Mouse (Mus musculus) intestine, postnatal 0 days (tissue): ENCODE measurements around the gene Mepce. TPM values are rescaled to one million over a fixed set of nuclear protein-coding genes. Genes with fewer than 3 reads are reported as not detected.
"Not testable (repeated sequence)": the region's sequence is repeated elsewhere in the genome, so short reads cannot be mapped to it uniquely, and the experiment has no call there.

Experiments used
- ATAC-seq: fragments of 200-750 bp; cut with Nextera tagmentation; 2 replicates; pipeline ENCODE4 v1.8.0; 2017; ENCODE audit warnings: mild to moderate bottlenecking, moderate TSS enrichment, moderate library complexity
- H3K27ac ChIP-seq: fragments of 300-500 bp; sonication (generic); 2 replicates; pipeline ENCODE4 v1.5.1; 2014; ENCODE audit warnings: mild to moderate bottlenecking, low read depth, low read length, moderate library complexity
- H3K27me3 ChIP-seq: fragments of 300-500 bp; sonication (generic); replicated peaks from 2 replicates; pipeline ENCODE4 v1.6.1; 2014; ENCODE audit warnings: low read length, mixed read lengths; ENCODE audit not compliant: control insufficient read depth, insufficient read depth
- H3K36me3 ChIP-seq: fragments of 300-500 bp; sonication (generic); 2 replicates; pipeline ENCODE4 v1.6.1; 2014; ENCODE audit warnings: mild to moderate bottlenecking, moderate library complexity; ENCODE audit not compliant: control insufficient read depth, insufficient read depth
- H3K4me1 ChIP-seq: fragments of 300-500 bp; sonication (generic); replicated peaks from 2 replicates; pipeline ENCODE4 v1.6.1; 2014; ENCODE audit warnings: antibody characterized with exemption, low read length, mixed read lengths; ENCODE audit not compliant: control insufficient read depth, insufficient read depth
- H3K4me2 ChIP-seq: fragments of 300-500 bp; sonication (generic); replicated peaks from 2 replicates; pipeline ENCODE4 v1.6.1; 2014; ENCODE audit warnings: low read depth, mild to moderate bottlenecking, moderate library complexity
- H3K4me3 ChIP-seq: fragments of 300-500 bp; sonication (generic); 2 replicates; pipeline ENCODE4 v1.5.1; 2014; ENCODE audit warnings: low read depth, low read length
- H3K9ac ChIP-seq: fragments of 300-500 bp; sonication (generic); 2 replicates; pipeline ENCODE4 v1.6.1; 2014; ENCODE audit warnings: mild to moderate bottlenecking, low read depth, low read length
- H3K9me3 ChIP-seq: fragments of 300-500 bp; sonication (generic); 2 replicates; pipeline ENCODE4 v1.6.1; 2016; ENCODE audit warnings: mixed run types; ENCODE audit not compliant: control insufficient read depth
- CTCF ChIP-seq: sonication (generic); IDR thresholded peaks from 2 replicates; pipeline ENCODE4 v1.5.1; 2016; ENCODE audit warnings: low read depth, mild to moderate bottlenecking, control low read depth, antibody characterized with exemption, moderate library complexity
- WGBS: fragments of 180-500 bp; shearing (Covaris S2); extraction: QIAGEN DNeasy Blood & Tissue Kit; methylation state at CpG from one replicate; pipeline ENCODE4 v1.1.7; 2014; 5-methylcytosine and 5-hydroxymethylcytosine counted together
- polyA plus RNA-seq: library from polyadenylated mRNA; unstranded; fragments of >200 nt; fragmentation: Nextera tagmentation; extraction: Ambion mirVana; gene quantifications from 2 replicates; pipeline ENCODE4 v1.2.1, GENCODE M21; 2015

The Mepce gene
- polyA plus RNA-seq, 1 experiment from 2014 or later = 10.8 TPM

DNA sequence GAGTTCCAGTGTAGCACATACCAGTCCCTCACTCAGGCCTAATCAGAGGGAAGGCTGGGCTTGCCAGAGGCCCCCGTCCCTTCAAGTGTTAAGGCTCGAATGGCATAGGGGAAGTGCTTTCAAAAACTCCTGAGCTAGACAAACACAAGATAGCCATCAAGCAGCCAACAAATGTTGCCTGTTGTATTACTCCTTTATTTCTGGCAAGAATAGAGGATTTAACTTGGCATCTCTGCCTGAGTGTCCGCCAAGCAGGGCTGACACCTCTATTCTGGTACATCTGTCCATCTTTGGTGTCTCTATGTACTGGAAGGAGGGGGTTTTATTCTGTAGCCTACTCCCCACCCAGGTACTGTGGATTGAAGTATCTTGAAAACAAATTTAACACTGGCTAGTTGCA, 31.3 kb downstream of the Mepce start:
- no peak overlapping the region for H3K27ac ChIP-seq
- H3K4me2 ChIP-seq = no peak overlapping the region
- no peaks in the 10 kb centered on the region for H3K9me3 ChIP-seq
- TF ChIP-seq CTCF = no peak
- WGBS = 68% methylated on average over 3 of the region's 3 CpGs
- H3K36me3 ChIP-seq = peaks cover 76% of the 10 kb centered on the region
- no peak overlapping the region for H3K9ac ChIP-seq
- H3K4me3 ChIP-seq = no peak overlapping the region
- H3K4me1 ChIP-seq = no peaks in the 10 kb centered on the region
- ATAC-seq = no peak
- H3K27me3 ChIP-seq = no peaks in the 10 kb centered on the region

DNA sequence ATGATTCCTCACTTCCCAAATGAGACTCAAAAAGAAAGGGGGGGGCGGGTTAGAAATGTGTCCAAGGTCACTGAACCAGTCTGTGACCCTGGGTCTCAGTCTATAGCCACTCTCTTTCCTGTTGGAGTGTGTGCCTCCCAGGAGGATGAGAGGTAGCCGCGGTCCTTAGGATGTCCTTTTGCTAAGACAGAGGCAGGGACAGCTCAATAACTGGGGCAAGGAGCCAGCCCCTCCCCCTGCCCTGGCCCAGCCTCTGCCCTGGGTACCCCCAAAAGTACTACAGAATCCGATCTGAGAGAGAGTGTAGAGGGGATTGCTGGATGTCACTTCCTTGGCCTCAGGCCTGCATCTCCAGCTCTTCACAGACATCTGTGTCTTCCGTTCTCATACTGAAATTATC, 32.0 kb downstream of the Mepce start:
- no peak for TF ChIP-seq CTCF
- H3K4me3 ChIP-seq = no peak overlapping the region
- H3K4me2 ChIP-seq = no peak overlapping the region
- no peak overlapping the region for H3K9ac ChIP-seq
- no peak overlapping the region for H3K27ac ChIP-seq
- H3K36me3 ChIP-seq = peaks cover 83% of the 10 kb centered on the region
- H3K4me1 ChIP-seq = no peaks in the 10 kb centered on the region
- H3K9me3 ChIP-seq = no peaks in the 10 kb centered on the region
- no peaks in the 10 kb centered on the region for H3K27me3 ChIP-seq
- 80% methylated on average over 5 of the region's 5 CpGs for WGBS
- no peak for ATAC-seq

DNA sequence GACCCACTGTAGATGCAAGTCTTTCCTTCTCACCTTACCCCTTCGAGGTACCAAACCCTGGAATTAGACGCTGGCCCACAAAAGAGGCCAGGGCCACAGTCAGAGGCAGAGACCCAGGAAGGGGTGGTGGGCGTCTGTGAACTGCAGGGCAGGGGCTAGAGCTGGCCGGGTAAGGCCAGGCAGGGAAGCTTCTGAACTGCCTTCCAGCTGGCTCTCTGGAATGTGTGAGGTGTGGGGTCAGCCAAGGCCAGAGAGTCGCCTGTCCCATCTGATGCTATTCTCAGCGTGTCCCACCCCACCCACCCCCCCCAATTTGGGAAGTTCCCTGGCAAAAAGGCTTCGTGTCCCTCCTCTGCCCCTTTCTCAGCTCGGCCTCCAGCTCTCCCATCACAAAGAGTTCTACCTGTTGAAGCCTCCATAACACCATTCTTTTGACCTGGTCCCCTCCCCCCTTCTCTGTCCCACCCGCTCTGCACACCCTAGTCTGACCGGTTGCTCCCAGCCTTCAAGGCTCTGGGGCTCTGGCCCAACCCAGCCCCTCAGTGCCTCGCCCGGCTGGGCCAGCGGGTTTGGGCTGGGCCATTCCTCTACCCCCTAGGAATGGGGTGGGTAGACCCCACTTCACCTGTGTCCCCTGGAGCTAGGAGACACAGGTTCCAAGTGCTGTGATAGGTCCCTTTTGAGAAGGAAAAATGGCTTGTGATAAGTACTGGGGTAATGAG, 34.2 kb downstream of the Mepce start:
- Histone ChIP-seq H3K4me1 (peaks cover 8% of the 10 kb centered on the region; the same call in 1 of the 2 replicates), H3K9me3 (no peaks in the 10 kb centered on the region), H3K9ac (no peak overlapping the region), H3K4me2 (no peak overlapping the region; the same call in 1 of the 2 replicates), H3K36me3 (peaks cover 71% of the 10 kb centered on the region), H3K4me3 (no peak overlapping the region), H3K27me3 (no peaks in the 10 kb centered on the region), H3K27ac (no peak overlapping the region)
- no peak for ATAC-seq
- no peak for TF ChIP-seq CTCF
- WGBS = 73% methylated on average over 13 of the region's 13 CpGs

DNA sequence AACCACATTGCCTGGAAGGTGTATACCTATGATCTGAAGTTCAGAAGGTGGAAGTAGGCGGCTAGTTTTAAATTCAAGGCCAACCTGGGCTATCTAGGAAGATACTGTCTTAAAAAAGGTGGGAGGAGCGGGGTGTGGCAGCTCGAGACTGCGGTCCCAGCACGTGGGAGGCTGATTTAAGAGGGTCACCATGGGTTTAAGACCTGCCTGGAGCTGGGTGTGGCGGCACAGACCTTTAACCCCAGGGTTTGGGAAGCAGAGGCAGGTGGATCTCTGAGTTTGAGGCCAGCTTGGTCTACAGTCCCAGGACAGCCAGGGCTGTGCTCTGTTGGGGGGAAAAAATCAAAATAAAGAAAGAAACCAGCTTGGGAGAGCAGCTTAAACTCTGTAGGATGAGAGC, 35.5 kb downstream of the Mepce start:
- Histone ChIP-seq H3K4me2 (no peak overlapping the region), H3K9ac (no peak overlapping the region), H3K27ac (no peak overlapping the region), H3K4me1 (peaks cover 8% of the 10 kb centered on the region; the same call in 1 of the 2 replicates), H3K36me3 (peaks cover 64% of the 10 kb centered on the region), H3K9me3 (no peaks in the 10 kb centered on the region), H3K27me3 (no peaks in the 10 kb centered on the region), H3K4me3 (no peak overlapping the region)
- no peak for TF ChIP-seq CTCF
- no peak for ATAC-seq
- WGBS = 72% methylated on average over 6 of the region's 6 CpGs

DNA sequence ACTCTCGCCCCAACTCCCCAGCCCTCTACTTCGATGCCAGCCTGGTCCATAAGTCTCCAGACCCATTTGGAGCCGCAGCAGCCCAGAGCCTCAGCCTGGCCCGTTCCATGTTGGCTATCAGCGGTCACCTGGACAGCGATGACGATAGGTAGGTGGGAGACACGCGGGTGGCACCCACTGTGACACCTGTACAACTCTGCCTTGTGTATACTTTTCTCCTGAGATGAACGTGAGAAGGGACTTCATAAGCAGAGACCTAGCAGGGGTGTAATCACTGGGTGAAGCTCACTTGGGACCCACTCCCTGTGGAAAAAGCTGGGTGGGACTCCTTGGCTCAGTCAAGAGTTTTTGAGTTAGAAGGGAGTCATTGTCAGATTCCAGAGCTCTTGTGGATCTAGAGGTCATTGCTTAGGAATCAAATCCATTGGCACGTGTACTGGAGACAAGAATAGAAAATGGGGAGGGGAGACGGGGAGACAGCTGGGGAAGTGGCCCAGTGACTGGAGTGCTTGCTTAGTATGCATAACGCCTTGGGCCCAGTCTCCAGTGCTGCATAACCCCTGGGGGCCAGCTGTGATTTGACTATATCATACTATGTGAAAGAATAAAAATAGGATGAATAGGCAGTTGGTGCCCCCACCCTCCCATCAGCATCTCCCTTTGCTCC, 36.1 kb downstream of the Mepce start:
- no peak for TF ChIP-seq CTCF

DNA sequence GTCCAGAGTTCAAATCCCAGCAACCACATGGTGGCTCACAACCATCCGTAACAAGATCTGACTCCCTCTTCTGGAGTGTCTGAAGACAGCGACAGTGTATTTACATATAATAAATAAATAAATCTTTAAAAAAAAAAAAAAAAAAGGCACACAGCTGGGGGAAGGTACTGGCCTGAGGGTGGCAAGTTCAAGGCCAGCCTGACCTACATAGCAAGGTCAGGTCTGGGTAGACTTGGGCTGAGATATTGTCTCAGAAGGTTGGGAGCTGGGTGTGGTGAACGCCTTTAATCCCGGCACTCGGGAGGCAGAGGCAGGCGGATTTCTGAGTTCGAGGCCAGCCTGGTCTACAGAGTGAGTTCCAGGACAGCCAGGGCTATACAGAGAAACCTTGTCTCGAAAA, 37.2 kb downstream of the Mepce start:
- H3K9ac ChIP-seq, H3K27me3 ChIP-seq, H3K4me1 ChIP-seq, H3K27ac ChIP-seq, H3K4me3 ChIP-seq, H3K4me2 ChIP-seq, H3K9me3 ChIP-seq, ATAC-seq: not testable (repeated sequence)
- H3K36me3 ChIP-seq = peaks cover 47% of the 10 kb centered on the region
- WGBS = 94% methylated on average over 6 of the region's 8 CpGs

More for the DNA sequence above, 36.1 kb downstream of the Mepce start:
- no peak overlapping the region for H3K27ac ChIP-seq
- H3K9ac ChIP-seq = no peak overlapping the region
- H3K36me3 ChIP-seq = peaks cover 58% of the 10 kb centered on the region
- no peak overlapping the region for H3K4me2 ChIP-seq
- ATAC-seq = no peak
- no peaks in the 10 kb centered on the region for H3K27me3 ChIP-seq
- 92% methylated on average over 13 of the region's 13 CpGs for WGBS
- H3K4me3 ChIP-seq = no peak overlapping the region
- H3K9me3 ChIP-seq = no peaks in the 10 kb centered on the region
- H3K4me1 ChIP-seq = peaks cover 8% of the 10 kb centered on the region; the same call in 1 of the 2 replicates
